Mouse (Mus musculus): Measurements from ENCODE around the gene Lrrc1. TPM values are rescaled to one million over a fixed set of nuclear protein-coding genes. Genes with fewer than 3 reads are reported as not detected.
A peak's percentile ranks its signal among the peaks of the same experiment; 100 is the strongest.
"Not testable (repeated sequence)": the region's sequence is repeated elsewhere in the genome, so short reads cannot be mapped to it uniquely, and the experiment has no call there.

Gene Lrrc1
- polyA plus RNA-seq (2015; fragmentation: Nextera tagmentation; extraction: Ambion mirVana) = 8.4 and 9.4 TPM in 2 replicates

- no peaks in the 10 kb centered on the region for H3K27me3 ChIP-seq
- peak within 1 kb of the TSS; percentile 91 for H3K4me3 ChIP-seq
- no peaks in the 10 kb centered on the region for H3K9me3 ChIP-seq
- H3K4me1 ChIP-seq = peaks cover 27% of the 10 kb centered on the region
- H3K9ac ChIP-seq (replicated peaks) = peak within 1 kb of the TSS; percentile 81
- H3K27ac ChIP-seq (replicated peaks) = peak within 1 kb of the TSS; percentile 86
- WGBS = under 1% methylated on average over 88 of the region's 88 CpGs
- peak within 1 kb of the TSS; percentile 94 for H3K4me2 ChIP-seq (replicated peaks)
- no peaks in the 10 kb centered on the region for H3K36me3 ChIP-seq
- peak; percentile 93 for ATAC-seq (replicated peaks)
These were observed at the start of gene Lrrc1 for GRCm38 (mm10) chr9:77544354-77545067. Gene Lrrc1, minus strand, starts transcription at chr9:77544870.

- Histone ChIP-seq H3K4me1 (peaks cover 14% of the 10 kb centered on the region), H3K9ac (replicated peaks) (no peak overlapping the region), H3K9me3 (no peaks in the 10 kb centered on the region), H3K4me2 (replicated peaks) (no peak overlapping the region), H3K36me3 (no peaks in the 10 kb centered on the region), H3K27ac (replicated peaks) (no peak overlapping the region), H3K4me3 (no peak overlapping the region), H3K27me3 (no peaks in the 10 kb centered on the region)
- ATAC-seq (replicated peaks) = no peak
- 29% methylated on average over 4 of the region's 4 CpGs for whole genome bisulfite sequencing
These were observed 47.8 kb upstream of the Lrrc1 start for GRCm38 (mm10) chr9:77592423-77592822.

GRCm38 (mm10) chr9:77589496-77589895 is 44.8 kb upstream of the Lrrc1 start:
- H3K4me2 ChIP-seq (replicated peaks) = no peak overlapping the region
- no peaks in the 10 kb centered on the region for H3K27me3 ChIP-seq
- no peaks in the 10 kb centered on the region for H3K9me3 ChIP-seq
- 0 out of 2 replicates have a peak overlapping the region, but pooled peaks have one; percentile 8 for H3K27ac ChIP-seq (replicated peaks)
- H3K4me3 ChIP-seq = no peak overlapping the region
- H3K4me1 ChIP-seq = peaks cover 8% of the 10 kb centered on the region
- peak; percentile 19; the same call in 1 of the 2 replicates for ATAC-seq (replicated peaks)
- H3K36me3 ChIP-seq = no peaks in the 10 kb centered on the region
- WGBS = 7% methylated on average over 2 of the region's 2 CpGs
- H3K9ac ChIP-seq (replicated peaks) = no peak overlapping the region

GRCm38 (mm10) chr9:77587616-77588015 is 42.9 kb upstream of the Lrrc1 start:
- Histone ChIP-seq H3K9me3 (no peaks in the 10 kb centered on the region), H3K4me1 (peaks cover 8% of the 10 kb centered on the region; the same call in 1 of the 2 replicates), H3K4me3 (no peak overlapping the region), H3K9ac (replicated peaks) (no peak overlapping the region), H3K27ac (replicated peaks) (no peak overlapping the region), H3K27me3 (no peaks in the 10 kb centered on the region), H3K36me3 (no peaks in the 10 kb centered on the region), H3K4me2 (replicated peaks) (no peak overlapping the region)
- WGBS = 48% methylated on average over 7 of the region's 7 CpGs
- ATAC-seq (replicated peaks) = no peak

- Histone ChIP-seq H3K4me2 (replicated peaks) (no peak overlapping the region), H3K4me1 (peaks cover 8% of the 10 kb centered on the region; the same call in 1 of the 2 replicates), H3K27ac (replicated peaks) (no peak overlapping the region), H3K36me3 (no peaks in the 10 kb centered on the region), H3K9me3 (no peaks in the 10 kb centered on the region), H3K27me3 (no peaks in the 10 kb centered on the region), H3K4me3 (no peak overlapping the region), H3K9ac (replicated peaks) (no peak overlapping the region)
- WGBS = 15% methylated on average over 6 of the region's 6 CpGs
- ATAC-seq (replicated peaks) = 0 out of 2 replicates have a peak, but pooled peaks have one; percentile 38
These were observed 42.3 kb upstream of the Lrrc1 start for GRCm38 (mm10) chr9:77586806-77587591.

GRCm38 (mm10) chr9:77584746-77585145 is 40.1 kb upstream of the Lrrc1 start:
- 90% methylated on average over 6 of the region's 6 CpGs for WGBS

GRCm38 (mm10) chr9:77583302-77583701 is 38.6 kb upstream of the Lrrc1 start:
- no peaks in the 10 kb centered on the region for H3K36me3 ChIP-seq
- peaks cover 8% of the 10 kb centered on the region; the same call in 1 of the 2 replicates for H3K4me1 ChIP-seq
- no peak overlapping the region for H3K4me3 ChIP-seq
- no peaks in the 10 kb centered on the region for H3K27me3 ChIP-seq
- no peak overlapping the region for H3K9ac ChIP-seq (replicated peaks)
- no peak for ATAC-seq (replicated peaks)
- WGBS = 72% methylated on average over 2 of the region's 2 CpGs
- H3K27ac ChIP-seq (replicated peaks) = no peak overlapping the region
- no peak overlapping the region for H3K4me2 ChIP-seq (replicated peaks)
- H3K9me3 ChIP-seq = no peaks in the 10 kb centered on the region

More at GRCm38 (mm10) chr9:77584746-77585145, 40.1 kb upstream of the Lrrc1 start:
- Histone ChIP-seq H3K27me3 (no peaks in the 10 kb centered on the region), H3K36me3 (no peaks in the 10 kb centered on the region), H3K27ac (replicated peaks) (no peak overlapping the region), H3K9me3 (no peaks in the 10 kb centered on the region), H3K4me1 (peaks cover 8% of the 10 kb centered on the region; the same call in 1 of the 2 replicates), H3K4me3 (no peak overlapping the region), H3K9ac (replicated peaks) (no peak overlapping the region), H3K4me2 (replicated peaks) (no peak overlapping the region)
- ATAC-seq (replicated peaks) = no peak

GRCm38 (mm10) chr9:77579827-77580226 is 35.2 kb upstream of the Lrrc1 start:
- ATAC-seq (replicated peaks) = no peak
- WGBS = 70% methylated on average over 3 of the region's 3 CpGs

GRCm38 (mm10) chr9:77577931-77578330 is 33.3 kb upstream of the Lrrc1 start:
- Histone ChIP-seq H3K27me3 (no peaks in the 10 kb centered on the region), H3K9ac (replicated peaks) (no peak overlapping the region), H3K27ac (replicated peaks) (no peak overlapping the region), H3K4me3 (no peak overlapping the region), H3K9me3 (no peaks in the 10 kb centered on the region), H3K4me1 (no peaks in the 10 kb centered on the region), H3K36me3 (no peaks in the 10 kb centered on the region), H3K4me2 (replicated peaks) (no peak overlapping the region)
- WGBS = 96% methylated on average over 8 of the region's 8 CpGs
- ATAC-seq (replicated peaks) = no peak

More at GRCm38 (mm10) chr9:77579827-77580226, 35.2 kb upstream of the Lrrc1 start:
- H3K36me3 ChIP-seq = no peaks in the 10 kb centered on the region
- no peak overlapping the region for H3K27ac ChIP-seq (replicated peaks)
- no peak overlapping the region for H3K4me3 ChIP-seq
- no peaks in the 10 kb centered on the region for H3K4me1 ChIP-seq
- H3K27me3 ChIP-seq = no peaks in the 10 kb centered on the region
- no peak overlapping the region for H3K4me2 ChIP-seq (replicated peaks)
- no peak overlapping the region for H3K9ac ChIP-seq (replicated peaks)
- no peaks in the 10 kb centered on the region for H3K9me3 ChIP-seq

- Histone ChIP-seq H3K9me3 (no peaks in the 10 kb centered on the region), H3K36me3 (no peaks in the 10 kb centered on the region), H3K9ac (replicated peaks) (no peak overlapping the region), H3K27me3 (no peaks in the 10 kb centered on the region), H3K4me2 (replicated peaks) (no peak overlapping the region), H3K4me3 (no peak overlapping the region), H3K4me1 (no peaks in the 10 kb centered on the region), H3K27ac (replicated peaks) (no peak overlapping the region)
- ATAC-seq (replicated peaks) = no peak
These were observed 32.7 kb upstream of the Lrrc1 start for GRCm38 (mm10) chr9:77577409-77577808.

GRCm38 (mm10) chr9:77576320-77576719 is 31.6 kb upstream of the Lrrc1 start:
- Histone ChIP-seq H3K9ac (replicated peaks) (no peak overlapping the region), H3K27me3 (no peaks in the 10 kb centered on the region), H3K9me3 (no peaks in the 10 kb centered on the region), H3K4me2 (replicated peaks) (no peak overlapping the region), H3K27ac (replicated peaks) (no peak overlapping the region), H3K36me3 (no peaks in the 10 kb centered on the region), H3K4me3 (no peak overlapping the region), H3K4me1 (no peaks in the 10 kb centered on the region)
- no peak for ATAC-seq (replicated peaks)

- H3K27me3 ChIP-seq; H3K36me3 ChIP-seq; H3K27ac ChIP-seq (replicated peaks); H3K4me2 ChIP-seq (replicated peaks); H3K4me3 ChIP-seq; H3K4me1 ChIP-seq; H3K9ac ChIP-seq (replicated peaks); ATAC-seq (replicated peaks); H3K9me3 ChIP-seq: not testable (repeated sequence)
- WGBS = 35% methylated on average over 4 of the region's 4 CpGs
These were observed 30.3 kb upstream of the Lrrc1 start for GRCm38 (mm10) chr9:77574996-77575395.
